Mouse (Mus musculus): ENCODE measurements around the gene Rai1.

The Rai1 gene

GRCm38 (mm10) chr11:60094909-60095810 is 9.7 kb upstream of the Rai1 start:
- DNase-seq (ENCODE audit: low read depth): no peak

GRCm38 (mm10) chr11:60099555-60100186 is 5.1 kb upstream of the Rai1 start:
- no peak for DNase-seq (ENCODE audit: low read depth)

DNA sequence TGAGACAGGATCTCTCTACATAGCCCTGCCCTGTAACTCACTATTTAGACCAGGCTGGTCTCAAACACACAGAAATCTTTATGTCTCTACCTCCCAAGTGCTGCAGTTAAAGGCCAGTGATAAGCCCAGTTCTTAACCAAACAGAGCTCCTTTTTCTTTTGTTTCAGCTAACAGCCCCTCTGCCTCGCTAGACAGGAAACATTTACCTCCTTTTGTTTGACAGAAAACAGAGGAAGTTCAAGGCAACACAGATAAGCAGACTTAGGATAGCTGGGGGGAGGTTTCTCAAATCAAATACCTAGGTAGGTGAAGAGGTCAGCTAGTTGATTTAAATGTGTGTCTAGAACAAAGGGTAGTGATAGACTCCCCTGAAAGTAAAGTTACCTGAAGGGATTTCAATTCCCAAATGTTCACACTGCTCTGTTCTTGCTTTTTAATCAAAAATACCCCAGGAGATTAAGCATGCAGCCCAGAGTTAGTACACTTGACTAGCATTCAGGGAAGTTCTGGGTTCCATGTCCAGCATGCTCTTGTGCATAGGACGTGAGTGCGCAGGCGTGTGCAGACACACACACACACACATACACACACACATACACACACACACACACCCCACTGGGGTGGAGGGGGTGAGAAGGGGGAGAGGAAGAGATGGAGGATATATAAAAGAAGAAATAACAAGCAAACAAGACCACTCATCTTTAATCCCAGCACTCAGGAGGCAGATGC is 3.8 kb upstream of the Rai1 start:
- no peak for DNase-seq (ENCODE audit: low read depth)

DNA sequence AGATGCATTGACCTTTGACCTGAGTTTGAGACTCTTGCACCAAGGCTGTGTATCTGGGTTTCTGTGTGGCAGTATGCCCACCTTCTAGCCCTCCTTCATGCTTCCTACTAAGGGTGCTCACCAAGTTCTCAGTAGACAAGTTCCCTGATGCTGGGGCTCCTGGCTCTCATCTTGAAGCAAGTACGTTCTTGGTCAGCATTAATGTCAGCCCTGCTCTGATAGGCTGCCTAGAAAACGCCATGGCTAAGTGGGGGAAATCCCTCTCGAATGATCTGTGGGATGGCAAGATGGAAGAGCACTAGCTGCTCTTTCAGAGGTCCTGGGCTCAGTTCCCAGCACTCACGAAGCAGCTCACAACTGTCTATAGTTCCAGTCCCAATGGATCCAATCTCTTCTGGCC is 2.8 kb upstream of the Rai1 start:
- DNase-seq (ENCODE audit: low read depth): no peak

- DNase-seq (ENCODE audit: low read depth): no peak
Observed at GRCm38 (mm10) chr11:60102664-60103063, 2.1 kb upstream of the Rai1 start.

- no peak for DNase-seq (ENCODE audit: low read depth)
Observed at GRCm38 (mm10) chr11:60103567-60103966, 1.2 kb upstream of the Rai1 start.

DNA sequence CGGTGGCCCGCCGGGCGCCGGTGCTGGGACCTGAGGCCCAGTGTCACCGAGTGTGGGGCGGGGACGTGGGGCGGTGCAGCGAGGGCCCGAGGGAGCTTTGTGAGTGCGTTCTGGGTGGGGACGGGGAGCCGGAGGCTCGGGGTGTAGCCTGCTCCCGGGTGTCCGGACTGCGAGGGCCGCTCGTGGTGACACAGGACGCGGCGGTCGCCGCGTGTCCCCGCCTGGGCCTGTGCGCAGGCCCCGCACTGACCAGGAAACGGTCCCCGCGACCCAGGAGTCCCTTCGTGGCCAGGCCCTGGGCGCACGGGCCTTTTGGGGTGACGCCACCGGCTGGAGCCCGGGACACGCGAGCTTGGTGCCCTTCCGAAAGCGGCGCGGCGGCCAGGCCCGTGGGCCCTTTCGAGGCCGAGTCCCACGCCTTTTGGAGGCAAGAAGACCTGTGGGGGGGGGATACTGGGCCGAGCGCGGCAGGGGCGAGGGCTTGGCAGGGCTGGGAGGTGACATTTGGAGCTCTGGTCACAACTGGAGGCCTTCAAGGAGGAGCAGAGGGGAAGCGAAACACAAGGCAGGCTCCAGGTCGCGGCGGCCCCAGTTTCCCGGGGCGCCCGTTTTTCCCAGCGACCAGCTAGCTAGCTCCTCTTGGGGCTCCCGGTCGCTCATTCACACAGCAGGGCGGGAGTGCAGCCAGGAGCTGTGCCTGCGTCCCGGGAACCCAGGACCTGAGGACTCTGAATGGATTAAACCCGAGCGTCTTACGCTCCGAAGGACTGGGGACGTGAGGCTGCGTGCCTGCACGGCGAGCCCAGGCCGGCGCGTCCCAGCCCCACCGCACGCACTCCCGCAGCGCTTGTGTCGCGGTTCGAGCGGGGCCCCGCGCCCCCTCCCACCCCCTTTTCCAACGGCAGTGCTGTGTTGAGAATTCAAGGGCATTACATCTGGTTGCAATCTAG is 1.1 kb downstream of the Rai1 start:
- DNase-seq (ENCODE audit: low read depth): no peak

- peak; percentile 45 for DNase-seq (ENCODE audit: low read depth)
Observed at GRCm38 (mm10) chr11:60106543-60107110, 1.8 kb downstream of the Rai1 start.

DNA sequence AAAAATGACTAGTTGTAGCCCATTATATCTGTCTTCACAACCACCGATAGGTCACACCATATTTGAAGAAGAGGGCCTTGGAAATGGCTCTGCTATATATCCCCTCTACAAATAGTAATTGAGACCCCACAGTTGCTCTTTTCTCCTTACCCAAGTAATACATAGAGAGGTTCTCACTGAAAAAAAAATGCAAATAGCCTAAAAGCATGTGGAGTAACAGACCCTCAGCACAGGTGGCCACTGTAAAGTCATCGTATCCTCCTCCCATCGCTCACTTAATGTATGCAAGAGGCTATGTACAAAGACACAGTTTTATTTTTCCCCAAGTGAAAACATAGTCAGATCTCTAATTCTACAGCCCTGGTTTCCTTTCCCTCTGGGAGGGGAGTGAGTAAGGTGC is 2.6 kb downstream of the Rai1 start:
- DNase-seq (ENCODE audit: low read depth): no peak

DNA sequence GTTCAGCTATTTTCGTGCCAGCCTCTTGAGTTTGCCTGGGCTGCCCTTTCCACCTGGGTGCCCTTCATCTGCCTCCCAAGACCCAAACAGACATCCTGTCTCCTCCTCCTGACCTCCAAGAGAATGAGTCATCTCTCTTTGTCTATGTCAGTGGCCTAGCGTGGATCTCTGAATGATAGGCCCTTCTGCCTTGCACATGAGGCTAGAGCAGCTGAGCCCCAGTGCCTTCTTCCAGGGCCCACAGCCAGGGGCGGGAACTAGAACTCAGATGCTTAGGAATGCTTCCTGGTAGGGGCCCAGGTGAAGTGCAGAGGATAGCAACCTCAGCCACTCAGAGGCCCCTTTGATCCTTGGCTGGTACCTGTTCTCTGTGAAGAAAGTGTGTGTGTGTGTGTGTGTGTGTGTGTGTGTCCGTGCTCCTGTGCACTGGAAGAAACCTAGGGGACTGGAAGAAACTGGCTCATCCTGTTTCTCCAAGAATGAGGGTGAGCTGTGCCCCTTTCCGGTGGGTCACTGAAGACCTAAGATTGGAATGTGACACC is 3.9 kb downstream of the Rai1 start:
- no peak for DNase-seq (ENCODE audit: low read depth)

DNA sequence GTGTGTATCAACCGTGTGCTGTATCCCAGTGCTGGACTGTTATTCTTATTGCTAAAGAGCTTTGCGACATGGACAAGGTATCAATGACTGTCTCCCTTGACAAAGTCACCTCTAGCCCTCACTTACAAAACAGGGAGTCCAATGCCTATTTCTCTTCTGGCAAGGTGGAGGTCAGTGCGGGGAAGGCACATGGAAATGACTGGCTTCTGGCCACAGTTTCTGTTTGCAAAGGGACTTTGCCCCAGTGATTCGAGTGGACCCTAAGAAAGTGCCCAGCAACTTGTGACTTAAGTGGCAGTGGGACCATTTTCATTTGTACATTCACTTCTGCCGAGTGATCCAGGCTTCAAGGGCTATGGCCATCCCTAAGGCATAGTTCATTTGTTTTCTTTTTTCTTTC is 5.6 kb downstream of the Rai1 start:
- DNase-seq (ENCODE audit: low read depth): no peak

DNA sequence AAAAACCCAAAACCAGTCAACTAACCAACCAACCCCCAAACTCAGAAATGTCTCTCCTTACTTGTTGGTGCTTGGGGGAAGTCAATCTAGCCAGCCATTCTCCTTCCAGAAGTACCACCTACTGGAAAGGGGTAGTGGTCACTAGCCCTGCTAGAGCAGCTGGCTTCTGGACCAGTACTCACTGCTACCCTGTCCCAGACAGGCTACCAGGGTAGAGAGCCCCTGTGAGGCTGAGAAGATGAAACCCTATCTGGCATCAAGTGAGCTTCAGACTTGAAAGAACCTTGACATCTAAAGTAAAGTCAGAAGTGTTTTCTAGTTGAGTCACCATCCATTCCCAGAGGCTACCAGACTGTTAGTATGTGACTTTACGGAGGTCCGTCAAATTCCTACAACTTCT is 6.8 kb downstream of the Rai1 start:
- DNase-seq (ENCODE audit: low read depth): no peak

DNA sequence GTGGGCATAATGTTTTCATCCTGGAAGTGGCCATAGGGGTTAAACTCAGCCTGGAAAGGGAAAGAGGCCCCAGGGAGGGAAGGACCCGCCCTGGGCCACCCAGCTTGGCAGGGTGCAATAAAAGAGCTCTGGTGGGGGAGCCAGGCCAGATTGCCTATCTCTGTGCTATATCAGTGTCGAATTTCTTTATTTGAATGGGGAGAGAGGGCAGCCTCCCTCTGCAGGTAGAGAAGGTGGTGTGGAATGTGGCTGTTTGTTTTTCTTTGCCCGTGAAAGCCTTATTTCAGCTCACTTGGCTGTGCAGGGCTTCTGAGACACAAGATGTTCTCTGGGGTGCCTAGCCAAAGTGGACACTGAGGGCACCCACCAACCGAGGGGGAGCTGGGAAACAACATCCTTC is 8.8 kb downstream of the Rai1 start:
- no peak for DNase-seq (ENCODE audit: low read depth)

- DNase-seq (ENCODE audit: low read depth): peak; percentile 86
Observed at GRCm38 (mm10) chr11:60114296-60115023, 9.6 kb downstream of the Rai1 start.

DNA sequence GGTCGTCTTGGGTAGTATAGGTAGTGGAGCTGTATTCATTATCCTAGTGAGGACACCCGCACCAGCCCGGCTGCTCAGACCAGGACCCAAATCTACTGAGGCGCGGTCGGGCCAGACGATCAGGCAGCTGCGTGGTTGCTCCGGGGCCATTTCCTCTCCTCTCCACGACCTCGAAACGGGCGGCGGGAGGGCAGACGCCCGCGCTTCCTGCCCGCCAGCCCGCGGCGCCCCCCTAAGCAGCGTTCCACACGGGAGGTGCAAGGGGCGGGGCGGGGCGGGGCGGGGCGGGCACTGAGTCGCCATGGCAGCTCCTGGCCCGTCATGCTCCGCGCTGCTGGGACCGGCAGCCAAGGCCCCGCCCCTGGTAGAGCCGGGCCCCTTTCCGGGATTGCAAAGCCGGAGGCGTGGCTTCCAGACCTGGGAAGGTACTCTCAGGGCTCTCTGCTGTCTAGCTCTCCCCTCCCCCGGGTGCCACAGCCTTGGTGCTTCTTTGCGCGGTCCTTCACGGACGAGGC is 10.3 kb downstream of the Rai1 start:
- DNase-seq (ENCODE audit: low read depth): peak; percentile 85

DNA sequence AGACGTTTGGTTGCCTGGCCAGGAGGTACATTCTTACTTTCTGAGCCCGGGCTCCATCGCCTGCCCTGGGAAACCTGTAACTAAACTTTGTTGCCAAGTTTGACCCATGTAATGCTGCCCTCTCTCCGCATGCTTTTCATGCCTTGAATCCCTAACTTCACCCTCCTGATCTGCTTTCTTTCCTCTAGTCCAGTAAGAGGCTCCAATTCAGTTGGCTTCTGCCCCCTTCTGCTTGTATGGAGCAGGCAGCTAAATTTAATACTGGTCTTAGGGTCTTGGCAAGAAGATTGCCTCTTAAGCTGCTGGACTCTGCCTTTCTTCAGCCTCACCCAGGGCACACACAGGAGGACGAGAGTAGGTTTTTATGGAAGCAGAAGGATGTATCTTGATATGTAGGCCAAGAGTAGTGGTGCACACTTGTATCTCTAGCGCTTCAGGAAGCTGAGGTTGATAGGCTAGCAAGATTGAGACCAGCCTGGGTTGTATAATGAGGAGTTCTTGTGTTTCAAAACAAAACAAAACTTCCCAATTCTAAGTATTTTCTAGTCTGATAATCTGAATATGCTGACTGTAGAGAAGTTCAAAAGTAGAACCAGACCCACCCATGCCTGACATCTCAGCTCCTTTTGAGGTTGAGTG is 10.9 kb downstream of the Rai1 start:
- no peak for DNase-seq (ENCODE audit: low read depth)

DNA sequence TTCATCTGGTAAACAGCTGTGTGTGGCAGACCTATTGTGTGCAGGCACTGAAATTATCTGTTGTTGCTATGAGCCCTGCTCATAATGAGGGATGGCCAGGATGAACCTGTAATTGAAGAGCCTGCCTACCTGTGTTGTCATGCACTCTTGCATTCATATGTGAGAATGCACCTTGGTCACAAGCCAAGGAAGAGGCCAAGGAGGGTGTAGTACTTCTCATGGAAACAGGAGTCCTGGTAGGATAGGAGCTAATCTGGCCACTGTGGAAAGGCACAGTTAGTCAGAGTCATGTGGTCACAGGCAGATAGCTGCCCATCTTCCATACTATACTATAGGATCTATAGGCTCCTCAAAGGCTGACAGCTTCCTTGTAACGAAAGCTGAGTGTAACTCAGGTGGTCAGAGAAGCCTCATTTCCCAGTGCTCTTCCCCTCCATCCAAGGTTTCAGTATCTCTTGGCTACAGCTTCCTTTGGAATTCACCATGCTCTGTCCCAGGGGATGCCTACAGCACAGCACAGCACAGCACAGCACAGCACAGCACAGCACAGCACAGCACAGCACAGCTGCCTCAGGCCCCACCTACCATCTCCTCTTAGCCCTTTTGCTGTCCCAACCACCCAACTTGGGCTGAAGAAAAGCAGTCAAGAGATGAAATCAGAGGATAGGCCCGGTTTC is 15.9 kb downstream of the Rai1 start:
- DNase-seq (ENCODE audit: low read depth): no peak

DNA sequence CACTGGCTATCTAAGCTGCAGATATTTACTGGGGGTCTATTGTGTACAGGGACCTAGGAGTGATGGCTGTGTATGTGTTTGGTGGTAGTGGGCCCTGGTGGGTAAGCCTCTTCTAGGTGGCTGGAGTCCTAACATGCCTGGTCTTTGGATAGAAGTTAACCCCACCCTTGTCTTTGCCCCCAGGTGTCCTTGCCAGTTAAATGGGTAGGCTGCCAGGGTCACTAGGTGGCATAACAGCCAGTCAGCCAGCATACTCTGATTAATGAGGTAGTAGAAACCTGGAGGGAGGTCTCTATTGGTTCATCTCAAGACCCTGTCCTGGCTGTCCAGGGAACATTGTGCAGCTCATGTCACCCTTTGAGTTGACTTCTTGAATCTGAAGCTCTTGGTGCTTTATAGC is 17.8 kb downstream of the Rai1 start:
- DNase-seq (ENCODE audit: low read depth): no peak

DNA sequence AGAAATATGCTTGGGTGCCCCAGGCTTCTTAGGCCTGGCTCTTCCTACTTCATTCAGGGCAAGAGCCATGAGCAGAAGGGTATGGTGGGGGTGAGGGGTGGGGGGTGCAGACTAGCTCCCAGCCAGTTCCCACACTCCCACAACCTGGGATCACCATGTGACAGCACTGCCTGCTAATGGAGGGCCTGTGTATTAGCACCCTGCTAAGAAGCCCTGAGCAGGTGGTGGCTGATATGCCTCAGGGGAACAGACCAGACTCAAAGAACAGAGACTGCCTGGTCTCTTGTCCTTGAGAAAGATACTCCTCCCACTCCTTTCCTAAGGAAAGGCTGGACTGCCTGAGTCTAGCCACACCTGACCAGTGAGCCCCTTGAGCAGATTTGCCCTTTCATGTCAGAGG is 22.2 kb downstream of the Rai1 start:
- DNase-seq (ENCODE audit: low read depth): no peak
